Mouse (Mus musculus) thymus, adult 2 months (tissue): ENCODE data around the gene 1700123O20Rik.

ENCODE experiments used
- CTCF ChIP-seq: fragments of 200-500 bp; IDR thresholded peaks from 2 replicates; pipeline ENCODE4 v1.5.1; 2012; ENCODE audit warnings: mild to moderate bottlenecking, control low read depth, low read length, moderate library complexity, borderline replicate concordance; ENCODE audit not compliant: control insufficient read depth, poor library complexity, insufficient read depth; ENCODE audit errors: extremely low read depth
- POLR2A ChIP-seq: fragments of 200-500 bp; IDR thresholded peaks from 2 replicates; pipeline ENCODE4 v1.6.1; 2012; ENCODE audit warnings: mild to moderate bottlenecking, low read length, control low read depth, moderate library complexity; ENCODE audit not compliant: control insufficient read depth, poor library complexity, insufficient read depth; ENCODE audit errors: extremely low read depth

DNA sequence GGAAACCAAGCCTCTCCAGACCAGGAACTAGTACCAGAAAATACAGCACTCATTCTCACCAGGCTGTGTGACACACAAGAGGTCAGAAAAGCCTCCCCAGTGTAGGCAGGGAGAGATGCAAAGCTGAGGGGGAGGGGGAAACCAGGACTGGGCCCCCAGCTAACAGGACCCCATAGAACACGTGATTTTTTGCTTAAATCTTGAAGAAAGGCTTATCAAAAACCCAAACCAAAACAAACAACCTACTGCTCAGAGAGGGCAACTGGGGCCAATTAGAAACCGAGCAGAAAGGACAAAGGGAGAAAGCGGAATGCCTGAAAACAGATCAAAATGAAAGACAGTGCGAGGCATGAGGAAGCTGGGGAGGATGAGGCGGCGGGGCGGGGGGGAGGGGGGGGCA lies 33.2 kb upstream of the 1700123O20Rik start:
- TF ChIP-seq CTCF (no peak), POLR2A (no peak)
